Mouse (Mus musculus) liver, postnatal 0 days (tissue): Measurements from ENCODE around the gene Dennd4c.

Source experiments
- CTCF ChIP-seq: sonication (generic); IDR thresholded peaks from 2 replicates; pipeline ENCODE4 v1.5.1; 2016; ENCODE audit warnings: antibody characterized with exemption, low read depth
- EP300 ChIP-seq: IDR thresholded peaks from 2 replicates; pipeline ENCODE4 v1.6.1; 2016; ENCODE audit warnings: antibody characterized with exemption, low read depth, mild to moderate bottlenecking

GRCm38 (mm10) chr4:86881178-86881577, 132.8 kb downstream of the Dennd4c start:
- TF ChIP-seq CTCF (no peak), EP300 (no peak)
